Mouse (Mus musculus): ENCODE measurements around the gene Rsbn1l. TPM values are rescaled to one million over a fixed set of nuclear protein-coding genes. Genes with fewer than 3 reads are reported as not detected.
"Not testable (repeated sequence)": the region's sequence is repeated elsewhere in the genome, so short reads cannot be mapped to it uniquely, and the experiment has no call there.

Rsbn1l gene
- total RNA-seq, 1 experiment from 2014 or later = 46.5 TPM

- ATAC-seq (replicated peaks; ENCODE audit: insufficient number of reproducible peaks, low FRiP score, low TSS enrichment, poor library complexity, severe bottlenecking) = peak; percentile 98
Measured at GRCm38 (mm10) chr5:20951666-20952281, 4.4 kb downstream of the Rsbn1l start.

GRCm38 (mm10) chr5:20950855-20951650 is 5.1 kb downstream of the Rsbn1l start:
- peak; percentile 6; the same call in 1 of the 2 replicates for ATAC-seq (replicated peaks; ENCODE audit: insufficient number of reproducible peaks, low FRiP score, low TSS enrichment, poor library complexity, severe bottlenecking)

- ATAC-seq (replicated peaks; ENCODE audit: insufficient number of reproducible peaks, low FRiP score, low TSS enrichment, poor library complexity, severe bottlenecking) = no peak
Measured at GRCm38 (mm10) chr5:20950516-20950854, 5.7 kb downstream of the Rsbn1l start.

- ATAC-seq (replicated peaks; ENCODE audit: insufficient number of reproducible peaks, low FRiP score, low TSS enrichment, poor library complexity, severe bottlenecking) = no peak
Measured at GRCm38 (mm10) chr5:20950093-20950492, 6.1 kb downstream of the Rsbn1l start.

- ATAC-seq (replicated peaks; ENCODE audit: insufficient number of reproducible peaks, low FRiP score, low TSS enrichment, poor library complexity, severe bottlenecking) = no peak
Measured at GRCm38 (mm10) chr5:20946906-20947305, 9.3 kb downstream of the Rsbn1l start.

GRCm38 (mm10) chr5:20944961-20945748 is 11.0 kb downstream of the Rsbn1l start:
- peak; percentile 62; the same call in 1 of the 2 replicates for ATAC-seq (replicated peaks; ENCODE audit: insufficient number of reproducible peaks, low FRiP score, low TSS enrichment, poor library complexity, severe bottlenecking)

GRCm38 (mm10) chr5:20943791-20944190 is 12.4 kb downstream of the Rsbn1l start:
- not testable (repeated sequence) for ATAC-seq (replicated peaks; ENCODE audit: insufficient number of reproducible peaks, low FRiP score, low TSS enrichment, poor library complexity, severe bottlenecking)

GRCm38 (mm10) chr5:20942523-20942922 is 13.7 kb downstream of the Rsbn1l start:
- no peak for ATAC-seq (replicated peaks; ENCODE audit: insufficient number of reproducible peaks, low FRiP score, low TSS enrichment, poor library complexity, severe bottlenecking)

- ATAC-seq (replicated peaks; ENCODE audit: insufficient number of reproducible peaks, low FRiP score, low TSS enrichment, poor library complexity, severe bottlenecking) = peak; percentile 93
Measured at GRCm38 (mm10) chr5:20941205-20941604, 15.0 kb downstream of the Rsbn1l start.

- ATAC-seq (replicated peaks; ENCODE audit: insufficient number of reproducible peaks, low FRiP score, low TSS enrichment, poor library complexity, severe bottlenecking) = no peak
Measured at GRCm38 (mm10) chr5:20940696-20941095, 15.5 kb downstream of the Rsbn1l start.

GRCm38 (mm10) chr5:20940040-20940571 is 16.1 kb downstream of the Rsbn1l start:
- no peak for ATAC-seq (replicated peaks; ENCODE audit: insufficient number of reproducible peaks, low FRiP score, low TSS enrichment, poor library complexity, severe bottlenecking)

- ATAC-seq (replicated peaks; ENCODE audit: insufficient number of reproducible peaks, low FRiP score, low TSS enrichment, poor library complexity, severe bottlenecking) = no peak
Measured at GRCm38 (mm10) chr5:20938523-20938922, 17.7 kb downstream of the Rsbn1l start.

- ATAC-seq (replicated peaks; ENCODE audit: insufficient number of reproducible peaks, low FRiP score, low TSS enrichment, poor library complexity, severe bottlenecking) = no peak
Measured at GRCm38 (mm10) chr5:20935934-20936333, 20.3 kb downstream of the Rsbn1l start.

GRCm38 (mm10) chr5:20932585-20932984 is 23.6 kb downstream of the Rsbn1l start:
- peak; percentile 71 for ATAC-seq (replicated peaks; ENCODE audit: insufficient number of reproducible peaks, low FRiP score, low TSS enrichment, poor library complexity, severe bottlenecking)

- ATAC-seq (replicated peaks; ENCODE audit: insufficient number of reproducible peaks, low FRiP score, low TSS enrichment, poor library complexity, severe bottlenecking) = no peak
Measured at GRCm38 (mm10) chr5:20931300-20931699, 24.9 kb downstream of the Rsbn1l start.

- ATAC-seq (replicated peaks; ENCODE audit: insufficient number of reproducible peaks, low FRiP score, low TSS enrichment, poor library complexity, severe bottlenecking) = no peak
Measured at GRCm38 (mm10) chr5:20930430-20930829, 25.8 kb downstream of the Rsbn1l start.

GRCm38 (mm10) chr5:20929669-20930151 is 26.5 kb downstream of the Rsbn1l start:
- ATAC-seq (replicated peaks; ENCODE audit: insufficient number of reproducible peaks, low FRiP score, low TSS enrichment, poor library complexity, severe bottlenecking) = no peak

GRCm38 (mm10) chr5:20925451-20925850 is 30.7 kb downstream of the Rsbn1l start:
- ATAC-seq (replicated peaks; ENCODE audit: insufficient number of reproducible peaks, low FRiP score, low TSS enrichment, poor library complexity, severe bottlenecking) = no peak

- ATAC-seq (replicated peaks; ENCODE audit: insufficient number of reproducible peaks, low FRiP score, low TSS enrichment, poor library complexity, severe bottlenecking) = no peak
Measured at GRCm38 (mm10) chr5:20924608-20925007, 31.6 kb downstream of the Rsbn1l start.

Data from monocyte, adult 5-6 weeks (primary cell).